Mouse (Mus musculus): ENCODE data around the gene Gstp3. TPM values are rescaled to one million over a fixed set of nuclear protein-coding genes. Genes with fewer than 3 reads are reported as not detected.

Gene Gstp3
- total RNA-seq (2021): 10 to 100 TPM; 42.6 to 90.1 TPM
- long read RNA-seq, experiment 1, transcript Gstp3-202 (7 exons, 708 nt): major isoform, 51 of 67 reads
- long read RNA-seq, experiment 1, partial matches to known transcripts: 0 of 67 reads
- long read RNA-seq, experiment 1, other reads (novel, unspliced or antisense): 12 of 67 reads
- long read RNA-seq, experiment 2, partial matches to known transcripts: 0 of 1 reads
- long read RNA-seq, experiment 2, other reads (novel, unspliced or antisense): 0 of 1 reads

DNA sequence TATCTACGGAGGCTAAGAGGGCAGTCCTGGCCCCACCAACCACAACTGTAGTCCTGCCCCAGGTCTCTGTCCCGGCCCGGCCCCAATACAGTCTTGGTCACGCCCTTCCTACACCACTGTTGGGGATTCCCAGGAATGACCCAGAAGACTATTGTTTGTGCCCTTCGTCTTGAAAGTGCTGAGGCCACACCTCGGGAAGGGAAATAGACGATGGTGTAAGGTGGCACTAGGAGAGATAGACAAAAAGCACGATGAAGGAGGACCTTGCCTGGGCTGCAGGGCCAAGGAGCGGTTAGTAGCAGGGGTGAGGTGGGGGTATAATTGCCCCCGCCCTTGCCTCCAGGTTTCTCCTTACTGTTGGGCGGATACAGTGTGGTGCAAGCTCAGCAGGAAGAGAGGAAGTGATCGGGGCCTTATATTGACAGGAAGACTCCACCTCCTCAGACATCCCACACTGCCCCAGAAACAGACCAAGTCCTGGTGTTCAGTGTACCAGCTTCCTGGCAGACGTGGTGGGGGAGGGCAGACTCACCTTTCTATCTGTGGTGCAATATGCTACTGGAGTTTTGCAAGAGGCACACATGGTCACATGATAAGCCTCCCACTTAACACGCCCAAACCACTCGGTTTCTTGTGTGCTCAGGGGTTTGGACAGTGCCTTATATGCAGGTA, at the start of gene Gstp3:
Gstp3 (minus strand) TSS at position 501 of the 672 bp plus-strand sequence.
- no peak for DNase-seq

DNA sequence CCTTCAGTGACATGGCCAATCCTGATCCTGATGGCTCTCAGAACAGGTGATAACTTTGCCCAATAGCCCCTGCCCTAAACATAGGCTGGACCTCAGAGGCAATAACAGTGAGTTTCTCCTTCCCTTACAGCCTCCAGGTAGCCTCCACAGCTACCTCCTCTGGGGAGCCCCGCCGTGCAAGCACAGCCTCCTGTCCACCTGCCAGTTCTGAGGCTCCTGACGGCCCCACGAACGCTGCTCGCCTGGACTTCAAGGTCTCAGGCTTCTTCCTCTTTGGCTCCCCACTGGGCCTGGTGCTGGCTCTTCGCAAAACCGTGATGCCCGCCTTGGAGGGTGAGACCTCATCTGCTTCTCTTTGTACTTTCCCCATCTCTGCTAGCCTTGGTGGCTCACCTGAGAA, 49.2 kb upstream of the Gstp3 start:
- no peak for DNase-seq

DNA sequence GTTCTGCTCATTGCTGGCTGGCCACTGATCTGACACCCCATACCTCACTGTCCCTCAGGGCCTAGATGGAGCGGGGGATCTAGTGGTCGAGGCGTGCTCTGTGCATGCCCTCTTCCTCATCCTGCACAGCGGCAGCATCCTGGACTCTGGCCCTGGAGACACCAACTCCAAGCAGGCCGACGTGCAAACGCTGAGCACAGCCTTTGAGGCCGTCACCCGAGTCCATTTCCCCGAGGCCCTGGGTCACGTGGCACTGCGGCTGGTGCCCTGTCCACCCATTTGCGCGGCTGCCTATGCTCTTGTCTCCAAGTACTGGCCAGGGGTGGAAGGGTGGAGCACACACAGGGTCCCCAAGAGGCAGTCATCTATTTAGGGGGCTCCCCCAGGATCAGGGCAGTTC, 47.3 kb upstream of the Gstp3 start:
- no peak for DNase-seq

DNA sequence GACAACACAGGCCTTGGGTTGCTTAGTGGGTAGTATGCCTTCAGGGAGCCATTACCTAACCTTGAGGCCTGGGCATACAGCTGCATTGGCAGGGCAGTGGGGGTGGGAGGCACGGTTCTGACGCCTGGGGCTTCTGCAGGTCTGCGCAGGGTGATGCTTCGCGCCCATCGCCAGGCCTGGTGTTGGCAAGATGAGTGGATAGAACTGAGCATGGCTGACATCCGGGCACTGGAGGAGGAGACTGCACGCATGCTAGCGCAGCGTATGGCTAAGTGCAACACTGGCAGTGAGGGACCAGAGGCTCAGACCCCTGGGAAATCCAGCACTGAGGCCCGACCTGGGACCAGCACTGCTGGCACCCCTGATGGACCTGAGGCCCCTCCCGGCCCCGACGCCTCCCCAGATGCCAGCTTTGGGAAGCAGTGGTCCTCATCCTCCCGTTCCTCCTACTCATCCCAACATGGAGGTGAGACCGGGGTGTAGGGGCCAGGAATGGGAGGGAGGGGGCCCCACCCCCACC, 45.4 kb upstream of the Gstp3 start:
- no peak for DNase-seq

DNA sequence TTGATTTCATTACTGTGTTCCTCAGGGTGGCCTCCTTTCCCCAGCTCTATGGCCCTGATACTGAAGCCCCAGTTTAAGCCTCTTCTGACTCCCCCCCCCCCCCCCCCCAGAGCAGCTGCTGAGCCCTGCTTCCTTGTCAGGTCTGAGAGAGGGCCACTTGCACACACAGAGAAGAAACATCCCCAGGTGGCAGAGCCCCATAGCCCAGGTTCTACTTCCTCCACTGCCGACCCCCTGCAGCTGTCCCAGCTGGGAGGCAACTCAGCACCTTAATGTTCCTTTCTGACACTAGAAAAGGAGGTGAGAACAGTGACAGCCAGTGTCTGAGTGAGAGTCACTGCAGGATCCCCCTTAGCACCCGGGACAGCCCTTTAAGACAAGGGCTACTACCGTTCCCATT, 44.4 kb upstream of the Gstp3 start:
- DNase-seq: no peak

DNA sequence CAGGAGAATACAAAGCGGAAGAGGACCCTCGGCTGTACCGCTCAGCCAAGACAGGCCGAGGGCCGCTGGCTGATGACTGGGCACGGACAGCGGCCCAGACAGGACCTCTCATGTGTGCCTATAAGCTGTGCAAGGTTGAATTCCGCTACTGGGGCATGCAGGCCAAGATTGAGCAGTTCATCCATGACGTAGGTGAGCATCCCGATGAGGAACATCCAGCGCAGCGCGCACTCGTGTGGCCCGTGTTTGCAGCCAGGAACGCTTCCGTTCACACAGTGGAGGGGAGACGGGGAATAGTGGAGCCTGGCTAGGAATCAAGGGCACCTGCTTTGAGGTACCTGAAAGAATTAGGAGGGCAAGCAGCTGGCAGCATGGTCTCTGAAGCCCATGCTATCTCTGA, 43.9 kb upstream of the Gstp3 start:
- DNase-seq: no peak

DNA sequence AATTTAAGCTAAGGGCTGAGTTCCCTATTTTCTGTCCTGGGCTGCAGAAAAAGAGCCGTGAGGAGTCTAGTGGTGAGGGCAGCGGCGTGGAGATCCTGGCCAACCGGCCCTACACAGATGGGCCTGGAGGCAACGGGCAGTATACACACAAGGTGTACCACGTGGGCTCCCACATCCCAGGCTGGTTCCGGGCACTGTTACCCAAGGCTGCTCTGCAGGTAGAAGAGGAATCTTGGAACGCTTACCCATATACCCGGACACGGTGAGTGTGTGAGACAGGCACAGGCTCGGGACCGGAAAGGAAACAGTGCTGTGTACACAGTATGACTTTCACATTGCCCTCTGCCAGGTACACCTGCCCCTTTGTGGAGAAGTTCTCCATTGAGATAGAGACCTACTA, 43.3 kb upstream of the Gstp3 start:
- DNase-seq: no peak

DNA sequence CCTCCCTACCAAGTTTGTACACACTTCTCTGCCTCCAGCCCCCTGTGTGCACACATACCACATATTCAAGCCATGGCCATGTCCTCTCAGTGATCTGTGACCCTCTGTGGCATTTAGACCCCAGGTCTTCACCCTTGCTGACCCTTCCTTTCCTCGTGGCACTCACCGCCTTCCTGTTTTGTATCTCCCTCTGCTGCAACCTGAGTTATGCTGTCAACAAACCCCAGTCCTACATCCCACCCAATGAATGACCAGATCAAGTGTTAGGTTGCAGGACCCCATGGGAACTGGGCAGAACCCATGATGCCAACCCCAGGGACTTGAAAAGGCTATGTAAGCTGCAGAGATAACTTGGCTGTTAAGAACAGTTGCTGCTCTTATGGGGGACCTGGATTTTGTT, 42.7 kb upstream of the Gstp3 start:
- no peak for DNase-seq

DNA sequence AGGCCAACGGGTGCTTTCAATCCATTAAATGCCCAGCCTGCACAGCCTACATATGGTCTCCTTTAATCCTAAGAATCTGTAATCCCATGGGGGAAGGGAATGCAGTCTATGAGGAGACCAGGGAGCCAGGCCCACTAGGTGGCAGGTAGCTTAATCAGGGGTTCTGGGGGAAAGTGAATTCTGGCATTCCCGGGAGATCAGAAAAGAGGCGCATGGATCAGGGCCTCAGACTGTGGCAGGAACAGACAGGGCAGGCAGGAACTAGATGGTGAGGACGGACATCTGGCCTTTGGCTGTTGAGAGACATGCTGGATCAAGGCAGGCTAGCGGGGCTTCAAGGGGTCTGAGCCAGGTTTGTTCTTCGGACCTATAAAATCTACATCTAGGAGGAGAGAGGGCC, 42.1 kb upstream of the Gstp3 start:
- DNase-seq: no peak

DNA sequence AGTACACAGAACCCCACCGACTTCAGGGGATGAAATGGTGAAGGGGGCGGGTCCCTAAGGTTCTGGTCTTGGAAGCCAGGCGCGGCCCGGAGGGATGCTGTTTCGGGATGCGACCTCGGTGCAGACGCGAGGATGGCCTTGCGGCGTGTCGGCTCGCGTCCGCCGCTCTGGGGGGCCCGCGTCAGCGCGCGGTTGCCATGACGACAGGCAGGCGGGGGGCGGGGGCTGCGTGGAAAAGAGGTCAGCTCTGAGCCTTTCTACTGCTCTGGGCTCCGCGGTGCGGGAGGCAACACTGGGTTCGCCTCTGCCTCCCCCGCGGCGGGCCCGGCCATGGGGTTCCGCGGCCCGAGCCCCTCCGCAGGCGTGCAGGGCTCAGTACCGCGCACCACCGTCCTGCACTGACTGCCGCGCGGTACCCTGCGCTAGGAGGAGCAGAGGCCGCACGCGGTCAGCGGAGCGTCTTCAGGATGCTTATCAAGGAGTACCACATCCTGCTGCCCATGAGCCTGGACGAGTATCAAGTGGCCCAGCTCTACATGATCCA, 41.4 kb upstream of the Gstp3 start:
- peak; percentile 81 for DNase-seq

DNA sequence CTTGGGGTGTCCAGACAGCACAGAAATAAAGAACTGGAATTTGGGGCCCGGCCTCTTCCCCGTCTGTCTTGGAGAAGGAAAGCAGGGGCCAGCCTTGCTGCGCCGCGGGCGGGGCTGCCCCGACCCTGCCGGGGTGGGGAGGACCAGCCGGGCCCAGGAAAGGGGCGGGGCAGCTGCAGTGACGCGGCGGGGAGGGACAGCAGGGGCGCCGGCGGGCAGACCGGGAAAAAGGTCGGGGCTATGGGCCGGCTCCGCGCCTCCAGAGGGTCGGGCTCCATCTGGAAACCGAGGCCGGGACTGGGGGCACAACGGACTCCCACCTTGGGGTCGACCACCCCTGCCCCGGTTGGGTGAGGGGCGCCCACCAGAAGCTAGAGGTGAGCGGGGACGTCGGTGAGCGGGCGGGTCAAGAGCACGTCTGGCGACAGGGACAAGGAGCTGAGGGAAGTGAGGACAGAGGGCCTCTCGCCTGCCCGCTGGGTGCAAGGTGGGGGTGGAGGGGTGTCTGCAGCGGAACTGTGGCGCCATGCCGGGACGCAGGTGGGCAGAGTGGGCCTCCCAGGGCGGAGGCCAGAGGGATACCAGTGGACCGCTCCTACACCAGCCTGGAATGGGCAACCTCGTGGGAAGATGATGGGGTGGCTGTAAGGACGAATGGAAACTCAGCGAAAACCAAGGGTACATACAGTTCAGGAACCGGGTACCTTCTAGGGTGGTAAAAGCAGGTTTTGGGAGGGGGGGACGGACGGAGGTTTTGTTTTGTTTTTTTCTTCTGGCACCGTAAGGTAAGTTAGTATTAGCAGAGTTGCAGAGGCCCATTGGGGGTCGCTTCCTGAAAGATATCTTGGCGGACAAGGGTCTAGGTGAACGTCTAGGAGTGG, 40.7 kb upstream of the Gstp3 start, which contains the start of gene Pitpnm1:
Pitpnm1 (plus strand) TSS at position 162 of the 881 bp plus-strand sequence.
- DNase-seq: peak; percentile 90

DNA sequence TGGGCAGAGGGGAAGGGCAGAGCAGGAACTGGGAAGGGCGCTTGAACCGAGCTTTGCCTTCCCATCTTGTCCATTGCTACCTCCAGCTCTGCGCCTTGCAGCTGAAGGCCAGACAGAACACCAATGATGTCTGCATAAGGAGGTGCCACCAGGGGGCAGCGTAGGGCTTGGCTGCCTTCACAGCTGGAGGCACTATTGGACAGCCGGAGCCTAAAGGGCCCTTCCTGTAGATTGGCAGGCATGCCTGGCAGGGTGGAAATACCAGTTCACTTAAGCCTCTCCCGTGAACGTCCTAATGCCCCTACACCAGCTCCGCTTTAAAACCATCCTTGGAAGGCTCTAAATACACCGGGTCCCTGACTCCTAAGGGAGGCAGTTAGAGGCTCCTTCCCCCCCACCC, 39.7 kb upstream of the Gstp3 start:
- peak; percentile 97 for DNase-seq

DNA sequence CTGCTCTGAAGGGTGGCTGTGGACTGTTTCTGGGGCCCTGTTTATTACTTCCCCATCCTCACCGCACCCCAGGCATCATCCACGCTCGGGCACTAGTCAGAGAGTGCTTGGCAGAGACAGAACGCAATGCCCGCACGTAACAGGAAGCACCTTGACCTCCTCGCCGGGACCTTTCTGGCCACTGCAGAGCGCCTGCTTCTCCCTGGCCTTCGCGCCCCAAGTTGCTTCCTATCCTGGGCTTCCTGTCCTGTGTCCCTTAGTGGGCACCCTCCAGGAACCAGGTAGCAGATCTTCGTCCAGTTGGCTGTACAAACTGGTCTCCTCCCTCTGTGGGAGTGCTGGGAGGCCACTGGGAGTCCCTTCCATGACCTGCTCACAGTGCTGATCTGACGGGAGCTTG, 39.1 kb upstream of the Gstp3 start:
- DNase-seq: no peak

DNA sequence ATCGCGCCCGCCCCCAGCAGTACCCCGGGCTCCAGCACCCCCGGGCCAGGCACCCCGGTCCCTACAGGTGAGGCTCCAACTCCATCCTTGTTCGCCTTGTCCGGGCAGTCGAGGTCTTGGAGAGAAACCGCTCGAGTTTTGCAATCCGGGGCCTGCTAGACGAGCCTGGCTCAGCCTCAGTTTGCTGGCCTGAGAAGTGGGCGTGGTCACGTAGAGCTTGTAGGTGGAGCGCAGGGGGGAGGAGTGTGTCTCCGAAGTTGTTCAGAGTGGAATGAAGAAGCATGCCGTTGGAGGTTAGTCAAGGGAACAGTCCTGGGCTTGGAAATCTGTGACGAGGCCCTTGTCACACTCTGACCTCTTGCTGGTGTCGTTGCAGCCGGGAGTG, 38.1 kb upstream of the Gstp3 start:
- no peak for DNase-seq

DNA sequence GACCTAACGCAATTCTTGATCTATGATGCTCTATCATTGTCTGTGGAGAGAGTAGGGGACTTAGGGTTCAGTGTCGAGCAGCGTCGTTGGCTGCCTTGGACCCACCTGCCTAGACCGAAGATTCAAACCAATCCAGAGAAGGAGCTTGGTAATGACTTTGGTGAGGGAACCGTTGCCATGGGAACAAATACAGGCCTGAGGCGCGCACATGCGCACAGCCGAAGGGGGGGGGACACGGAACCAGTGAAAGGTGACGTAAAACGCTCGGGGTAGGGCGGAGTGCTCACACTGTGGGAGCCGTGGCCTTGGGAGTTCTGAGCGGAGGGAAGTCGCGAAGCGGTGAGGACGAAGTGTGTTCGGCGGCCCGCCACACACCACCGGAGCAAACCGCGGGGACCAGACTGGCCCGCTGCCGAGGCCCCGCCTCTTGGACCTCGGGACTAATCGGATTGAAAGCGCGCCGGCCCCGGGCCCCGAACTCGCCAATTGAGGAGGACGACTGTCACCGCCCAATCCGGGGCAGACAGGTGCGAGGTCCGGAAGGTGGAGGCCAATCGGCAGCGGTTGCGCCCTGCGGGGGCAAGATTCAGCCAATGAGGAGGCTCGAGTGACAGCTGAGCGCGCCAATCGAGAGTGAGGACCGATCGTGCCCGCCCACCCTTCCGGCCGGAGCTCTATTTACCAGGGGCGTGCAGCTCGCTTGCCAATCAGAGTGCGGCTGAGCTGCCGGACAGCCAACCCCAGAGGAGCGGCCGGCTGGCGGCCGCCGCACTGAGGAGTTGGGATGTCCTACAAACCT, 37.5 kb upstream of the Gstp3 start, which contains the start of gene Cdk2ap2:
Cdk2ap2 (plus strand) TSS at position 541 of the 799 bp plus-strand sequence.
- peak; percentile 100 for DNase-seq

DNA sequence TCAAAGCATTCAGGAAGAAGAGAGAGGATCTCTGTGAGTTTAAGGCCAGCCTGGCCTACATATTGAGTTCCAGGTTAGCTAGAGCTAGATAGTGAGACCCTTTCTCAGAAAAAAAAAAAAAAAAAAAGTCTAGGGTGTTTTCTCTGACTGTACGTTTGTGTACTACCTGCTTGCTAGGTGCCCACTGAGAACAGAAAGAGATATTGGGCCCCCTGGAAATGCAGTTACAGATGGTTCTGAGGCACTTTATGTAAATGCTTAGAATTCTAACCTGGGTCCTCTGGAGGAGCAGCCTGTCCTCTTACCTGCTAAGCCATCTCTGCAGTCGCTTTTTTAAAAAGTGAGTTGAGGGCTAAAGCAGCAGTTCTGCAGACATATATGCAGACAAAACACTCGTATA, 36.4 kb upstream of the Gstp3 start:
- DNase-seq: no peak

DNA sequence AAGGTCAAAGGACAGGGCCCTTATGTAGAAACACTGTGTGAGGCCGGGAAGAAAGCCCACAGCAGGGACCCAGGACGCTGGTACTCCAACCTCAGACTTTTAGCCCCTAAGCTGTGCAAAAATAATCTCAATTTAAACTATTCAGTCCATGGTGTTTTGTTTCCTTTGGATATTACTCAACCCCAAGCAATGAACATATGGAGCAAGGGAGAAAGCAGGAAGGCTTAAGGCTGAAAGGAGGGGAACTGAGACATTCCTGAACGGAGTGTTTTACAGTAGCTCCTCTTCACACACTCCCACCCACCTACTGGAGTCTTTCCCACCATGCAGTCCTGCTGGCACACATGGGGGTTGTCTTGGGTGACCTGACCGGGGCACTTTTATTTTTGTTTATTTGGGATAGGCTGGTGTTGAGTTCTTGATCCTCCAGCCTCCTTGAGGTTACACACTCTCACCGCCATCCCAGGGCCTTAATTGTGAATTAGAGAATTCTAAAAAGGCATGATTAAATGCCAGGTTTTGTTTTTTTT, 35.5 kb upstream of the Gstp3 start:
- DNase-seq: no peak

DNA sequence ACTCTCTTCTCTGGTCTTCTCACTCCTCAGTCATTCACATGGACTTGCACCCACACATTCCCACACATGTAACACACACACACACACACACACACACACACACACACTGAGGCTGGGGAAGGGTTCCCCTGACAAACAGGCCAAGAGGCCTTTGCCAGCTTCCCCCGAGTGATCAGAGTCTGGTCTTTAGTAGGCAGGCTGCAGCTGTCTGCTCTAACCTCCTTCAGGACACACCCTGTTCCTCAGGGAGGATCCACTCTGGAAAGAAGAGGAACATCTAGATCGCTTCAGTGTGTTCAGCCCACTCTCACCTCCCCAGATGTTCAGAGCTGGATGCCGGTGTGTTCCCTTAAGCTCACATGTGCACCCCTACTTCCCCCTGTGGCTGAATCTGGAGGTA, 35.0 kb upstream of the Gstp3 start:
- no peak for DNase-seq

DNA sequence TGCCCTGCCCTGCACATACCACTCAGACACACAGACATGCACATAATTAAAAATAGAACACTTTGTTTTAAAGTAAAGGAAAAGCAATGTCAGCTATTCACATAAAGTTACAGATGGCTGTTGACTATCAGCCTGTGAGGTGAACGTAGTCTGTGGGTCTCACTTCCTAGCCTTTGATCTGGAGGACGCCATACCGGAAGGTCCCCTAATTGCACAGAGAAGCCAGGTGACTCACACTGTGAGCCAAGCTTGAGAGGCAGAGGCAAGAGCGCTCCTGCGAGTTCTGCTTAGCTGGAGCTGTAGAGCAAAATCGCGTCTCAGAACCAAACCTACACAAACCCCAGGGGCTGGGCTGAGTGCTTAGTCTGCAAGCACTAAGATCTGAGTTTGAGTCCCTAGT, 34.4 kb upstream of the Gstp3 start:
- no peak for DNase-seq

DNA sequence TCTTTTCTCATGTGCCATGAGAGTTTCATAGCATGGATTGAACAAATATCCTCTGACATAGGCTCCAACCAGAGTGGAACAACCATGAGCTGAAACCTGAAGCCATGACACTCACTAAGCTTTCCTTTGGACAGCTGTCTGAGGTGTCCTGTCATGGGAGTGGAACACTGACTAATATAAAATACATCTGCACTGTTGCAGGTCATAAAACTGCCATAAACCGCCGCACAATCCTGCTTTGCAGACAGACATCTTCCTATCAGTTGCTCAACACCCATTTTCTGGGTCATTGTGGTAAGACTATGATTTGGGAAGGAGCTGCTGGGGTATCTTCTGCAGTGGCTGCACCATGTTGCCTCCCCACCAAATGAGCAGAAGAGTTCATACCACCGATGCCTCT, 33.4 kb upstream of the Gstp3 start:
- no peak for DNase-seq

DNA sequence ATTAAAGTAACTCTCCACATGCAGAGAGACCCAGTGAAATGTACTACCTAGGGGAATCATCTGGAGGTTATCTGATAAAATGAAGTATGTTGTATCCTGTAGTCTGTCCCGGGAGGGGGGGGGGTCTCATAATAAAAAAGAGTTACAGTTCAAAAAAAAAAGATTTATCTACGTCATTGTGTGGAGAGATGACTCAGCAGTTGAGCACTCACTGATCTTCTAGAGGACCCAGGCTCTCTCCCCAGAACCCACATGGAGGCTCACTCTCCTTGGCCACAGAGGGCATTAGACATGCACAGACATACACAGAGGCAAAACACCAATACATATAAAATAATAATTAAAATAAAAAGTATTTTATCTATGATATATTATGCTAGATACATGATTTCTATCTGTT, 32.0 kb upstream of the Gstp3 start:
- DNase-seq: no peak

DNA sequence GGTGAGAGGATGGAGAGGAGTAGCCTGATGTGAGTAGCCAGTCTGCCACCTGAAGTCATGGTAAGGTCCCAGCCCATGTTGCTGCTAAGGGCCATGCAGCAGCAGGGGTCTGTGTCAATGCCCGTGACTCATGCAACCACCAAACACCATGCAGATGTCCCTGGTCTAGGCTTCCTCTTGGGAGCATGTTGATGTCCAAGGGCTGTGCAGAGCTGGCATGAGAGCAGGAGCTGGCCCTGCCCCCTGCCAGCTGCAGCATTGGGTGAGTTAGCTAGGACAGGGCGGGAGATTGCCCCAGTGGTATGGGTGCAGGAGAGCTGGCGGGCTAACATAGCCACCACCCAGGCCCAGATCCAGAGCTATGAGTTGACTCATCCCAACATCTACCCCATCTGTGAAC, 31.1 kb upstream of the Gstp3 start:
- DNase-seq: no peak

Measured in adrenal gland, postnatal 10 days (tissue).